Mouse (Mus musculus): ENCODE measurements around the gene Ropn1l. TPM values are rescaled to one million over a fixed set of nuclear protein-coding genes. Genes with fewer than 3 reads are reported as not detected.
A peak's percentile ranks its signal among the peaks of the same experiment; 100 is the strongest.

Ropn1l gene
- total and polyA plus RNA-seq, 3 experiments: 1.1 to 2.9 (median 2.0) TPM

- Histone ChIP-seq H3K79me2 (replicated peaks; ENCODE audit: control insufficient read depth, extremely low read depth, insufficient read depth, poor library complexity, severe bottlenecking) (no peaks in the 10 kb centered on the region), H3K4me3 (replicated peaks in 1 of 3; ENCODE audit: low read depth in 2 of 3, low read length in 2 of 3, poor library complexity in 1 of 3) (no peak overlapping the region), H3K9me3 (replicated peaks; ENCODE audit: low read length) (no peaks in the 10 kb centered on the region), H3K4me1 (ENCODE audit: control insufficient read depth in 1 of 2, insufficient read depth in 2 of 2) (peaks cover 27 to 63% of the 10 kb centered on the region in 2 experiments), H3K27me3 (replicated peaks) (no peaks in the 10 kb centered on the region), H3K36me3 (replicated peaks in 1 of 2; ENCODE audit: control insufficient read depth in 1 of 2, insufficient read depth in 1 of 2, low read length in 1 of 2) (no peaks in the 10 kb centered on the region), H3K9ac (ENCODE audit: insufficient read depth, low read depth) (no peak overlapping the region), H3K27ac (ENCODE audit: insufficient read depth, low read depth) (no peak overlapping the region), H3K4me2 (ENCODE audit: insufficient read depth, low read depth, poor library complexity, severe bottlenecking) (no peak overlapping the region)
- TF ChIP-seq ETS1 (conservative IDR thresholded peaks at IDR 0.05; ENCODE audit: low read depth, low read length) (no peak), ELF1 (IDR thresholded peaks at IDR 0.05; ENCODE audit: low read depth, low read length) (0 out of 2 replicates have a peak, but pooled peaks have one; percentile 9)
- dilution Hi-C loops (cut with MboI; ENCODE audit: extremely low pct_ligation_motif_present, extremely low pct_unique_long_range_greater_than_20kb, low sequenced_read_pairs) (no loop called here), in situ Hi-C loops (cut with MboI; ENCODE audit: low pct_ligation_motif_present, low pct_unique_long_range_greater_than_20kb, low sequenced_read_pairs) (loop anchor here (25.0 kb wide), 1 partner anchor 489 kb away; no protein-coding TSS in a partner anchor)
- DNase-seq (ENCODE audit: extremely low read depth): no peak
Measured at GRCm38 (mm10) chr15:31426066-31426706, 27.4 kb downstream of the Ropn1l start.

- Histone ChIP-seq H3K9me3 (replicated peaks; ENCODE audit: low read length) (peaks cover 6% of the 10 kb centered on the region), H3K9ac (ENCODE audit: insufficient read depth, low read depth) (no peak overlapping the region), H3K36me3 (replicated peaks in 1 of 2; ENCODE audit: control insufficient read depth in 1 of 2, insufficient read depth in 1 of 2, low read length in 1 of 2) (no peaks in the 10 kb centered on the region), H3K27me3 (replicated peaks) (no peaks in the 10 kb centered on the region), H3K27ac (ENCODE audit: insufficient read depth, low read depth) (no peak overlapping the region), H3K4me3 (replicated peaks in 1 of 3; ENCODE audit: low read depth in 2 of 3, low read length in 2 of 3, poor library complexity in 1 of 3) (no peak overlapping the region), H3K4me1 (ENCODE audit: control insufficient read depth in 1 of 2, insufficient read depth in 2 of 2) (peaks cover 20 to 56% of the 10 kb centered on the region in 2 experiments), H3K4me2 (ENCODE audit: insufficient read depth, low read depth, poor library complexity, severe bottlenecking) (no peak overlapping the region), H3K79me2 (replicated peaks; ENCODE audit: control insufficient read depth, extremely low read depth, insufficient read depth, poor library complexity, severe bottlenecking) (no peaks in the 10 kb centered on the region)
- in situ Hi-C loops (cut with MboI; ENCODE audit: low pct_ligation_motif_present, low pct_unique_long_range_greater_than_20kb, low sequenced_read_pairs): no loop called here
- dilution Hi-C loops (cut with MboI; ENCODE audit: extremely low pct_ligation_motif_present, extremely low pct_unique_long_range_greater_than_20kb, low sequenced_read_pairs): no loop called here
- no peak for TF ChIP-seq USF1 (IDR thresholded peaks at IDR 0.05; ENCODE audit: low read depth, low read length)
- TF ChIP-seq ZKSCAN1 (IDR thresholded peaks at IDR 0.05; ENCODE audit: borderline replicate concordance, low read depth, low read length): no peak
- no peak for TF ChIP-seq BHLHE40 (IDR thresholded peaks at IDR 0.05; ENCODE audit: low read depth, low read length)
- no peak for TF ChIP-seq NELFE (IDR thresholded peaks at IDR 0.05; ENCODE audit: low read depth, low read length)
- no peak for TF ChIP-seq ELF1 (IDR thresholded peaks at IDR 0.05; ENCODE audit: low read depth, low read length)
- TF ChIP-seq MYC (IDR thresholded peaks at IDR 0.05; ENCODE audit: low read depth, low read length): no peak
- TF ChIP-seq JUN (IDR thresholded peaks at IDR 0.05; ENCODE audit: insufficient read depth, low read depth, low read length): no peak
- no peak for TF ChIP-seq TCF12 (IDR thresholded peaks at IDR 0.05; ENCODE audit: low read depth, low read length)
- TF ChIP-seq SIN3A (IDR thresholded peaks at IDR 0.05; ENCODE audit: low read length): no peak
- TF ChIP-seq KAT2A (IDR thresholded peaks at IDR 0.05; ENCODE audit: insufficient replicate concordance, low read length): no peak
- TF ChIP-seq PAX5 (IDR thresholded peaks at IDR 0.05; ENCODE audit: low read length): no peak
- no peak for TF ChIP-seq POLR2AphosphoS2 (IDR thresholded peaks at IDR 0.05; ENCODE audit: low read depth, low read length)
- no peak for TF ChIP-seq CHD1 (IDR thresholded peaks at IDR 0.05; ENCODE audit: low read depth, low read length)
- no peak for DNase-seq (ENCODE audit: extremely low read depth)
Measured at GRCm38 (mm10) chr15:31422649-31423369, 30.7 kb downstream of the Ropn1l start.
